Mouse (Mus musculus): Measurements from ENCODE around the gene Enpp1. TPM values are rescaled to one million over a fixed set of nuclear protein-coding genes. Genes with fewer than 3 reads are reported as not detected.

The Enpp1 gene
- total RNA-seq, 2 experiments from 2014 or later: 3.2 to 4.0 TPM

DNA sequence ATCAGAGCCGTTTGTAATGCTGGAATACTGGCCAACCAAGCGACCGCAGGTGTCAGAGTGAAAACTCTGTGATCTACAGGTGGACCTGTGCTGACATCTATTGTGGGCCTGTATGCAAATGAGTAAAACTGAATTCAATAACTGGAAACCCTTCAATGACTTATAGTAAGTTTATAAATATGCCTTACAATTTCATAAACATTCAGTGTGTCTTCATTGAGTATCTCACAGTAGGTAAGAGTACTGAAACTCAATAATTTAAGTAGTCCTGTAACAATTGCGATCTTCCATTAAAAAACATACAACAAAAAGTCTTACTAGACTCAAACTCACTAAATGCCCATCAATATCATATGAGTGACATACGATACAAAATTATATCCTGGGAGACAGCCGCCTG, 1.6 kb downstream of the Enpp1 start:
- DNase-seq: no peak

DNA sequence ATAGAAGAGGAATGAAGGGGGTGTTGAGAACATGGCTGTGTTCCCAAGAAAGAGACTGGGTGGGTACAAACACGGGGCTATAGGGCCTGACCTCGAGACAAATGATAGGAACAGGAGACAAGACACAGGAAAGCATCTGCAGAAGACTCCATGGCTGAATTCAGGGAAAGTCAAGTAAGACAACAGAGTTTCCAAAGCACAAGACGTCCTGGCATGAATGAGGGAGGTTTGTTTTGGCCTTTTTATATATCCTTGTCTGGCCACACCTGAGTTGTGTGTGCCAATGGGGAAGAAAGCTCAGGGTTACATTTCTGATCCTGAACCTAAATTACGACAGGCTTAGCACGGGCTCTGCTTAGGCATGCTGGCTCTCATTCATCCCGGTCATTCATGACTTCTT, 4.2 kb downstream of the Enpp1 start:
- DNase-seq: no peak

DNA sequence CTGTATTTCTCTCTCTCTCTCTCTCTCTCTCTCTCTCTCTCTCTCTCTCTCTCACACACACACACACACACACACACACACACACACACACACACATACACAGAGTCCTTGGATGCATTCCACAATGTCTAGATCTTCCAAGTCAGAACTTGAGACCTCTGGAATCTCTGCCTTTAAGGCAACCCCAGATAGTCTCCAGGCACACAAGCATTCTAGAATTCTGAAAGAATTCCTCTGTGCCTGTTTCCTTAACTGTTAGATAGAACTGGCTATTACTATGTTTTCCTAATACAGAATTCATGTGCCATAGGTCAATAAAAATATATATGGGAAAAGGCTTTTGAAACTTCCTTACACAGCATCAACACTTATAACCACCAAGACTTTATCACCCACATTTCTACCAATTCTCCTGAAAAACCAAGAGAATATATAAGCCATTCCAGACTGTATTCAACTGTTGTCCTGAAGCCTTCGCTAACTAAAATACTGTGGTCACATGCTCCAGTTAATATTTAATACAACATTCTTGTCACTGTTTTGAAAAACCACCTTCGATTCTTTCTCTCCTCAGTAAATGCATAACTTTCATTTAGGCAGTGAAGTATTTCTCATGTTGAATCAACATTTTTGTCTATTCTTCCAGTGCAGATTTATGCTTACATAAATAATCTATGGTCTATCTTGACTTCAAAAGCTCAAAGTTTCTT, 5.4 kb downstream of the Enpp1 start:
- no peak for DNase-seq

DNA sequence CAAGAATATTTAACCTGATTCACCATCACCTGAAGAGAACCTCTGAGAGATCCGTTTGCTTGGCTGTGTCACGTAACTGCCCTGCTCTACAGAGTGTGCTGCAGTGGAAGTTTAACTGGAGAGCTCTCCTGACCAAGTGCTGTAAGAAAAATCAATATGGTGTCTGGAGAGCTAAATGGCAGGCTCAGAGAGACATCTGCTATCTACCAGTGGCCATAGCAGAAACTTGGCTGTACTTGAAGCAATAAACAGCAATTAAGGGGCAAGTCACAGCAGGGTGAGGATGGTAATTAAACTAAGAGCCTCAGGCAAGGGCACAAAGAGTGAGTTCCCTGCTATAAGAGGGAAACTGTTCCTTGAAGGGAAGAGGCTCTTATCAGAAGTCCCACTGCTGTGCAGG, 9.3 kb downstream of the Enpp1 start:
- no peak for DNase-seq

DNA sequence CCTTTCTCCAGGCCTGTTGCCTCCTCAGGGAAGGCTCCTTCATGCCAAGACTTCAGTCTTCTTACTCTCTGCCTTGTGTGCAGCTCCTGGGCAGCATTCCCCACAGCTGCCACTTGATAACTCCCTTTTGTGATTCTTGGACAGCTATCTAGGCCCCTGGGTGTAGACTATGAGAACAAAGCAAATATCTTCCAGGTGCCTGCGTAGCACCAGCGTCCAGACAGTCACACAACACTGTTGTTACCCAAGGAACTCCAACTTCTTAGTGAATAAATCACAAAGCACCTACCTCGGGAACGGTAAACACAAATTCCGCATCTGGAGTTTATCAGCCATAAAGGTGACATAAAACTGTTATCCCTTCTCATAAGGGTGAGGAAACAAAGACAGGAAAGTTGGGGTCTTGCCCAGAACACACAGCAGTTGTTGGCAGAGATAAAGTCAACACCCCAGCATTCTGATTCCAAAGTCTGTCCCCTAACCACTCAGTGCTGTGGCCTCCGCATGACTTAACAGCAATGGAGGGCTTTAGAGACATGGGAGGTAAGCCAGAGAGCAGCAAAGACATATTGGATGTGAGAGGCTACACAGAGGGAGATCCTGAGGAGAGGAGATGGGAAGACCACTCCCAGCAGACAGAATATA, 13.7 kb downstream of the Enpp1 start:
- no peak for DNase-seq

DNA sequence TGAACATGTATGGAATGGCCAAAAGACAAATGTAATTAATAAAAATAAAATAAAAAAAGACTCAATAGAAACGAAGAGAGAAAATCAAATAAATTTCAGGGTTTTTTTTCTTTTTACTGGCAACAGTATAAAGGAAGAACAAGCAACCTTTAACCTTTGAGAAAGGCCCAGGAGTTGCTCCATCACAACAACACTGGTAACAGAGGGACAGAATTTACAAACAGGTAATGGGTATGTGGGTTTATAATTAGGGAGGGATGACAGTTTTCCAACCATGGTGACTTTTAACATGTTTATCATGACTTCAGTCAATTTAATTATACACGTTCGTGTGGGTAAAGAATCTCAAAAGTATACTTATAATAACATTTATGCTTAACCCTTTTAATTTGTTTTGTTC, 15.2 kb downstream of the Enpp1 start:
- no peak for DNase-seq

DNA sequence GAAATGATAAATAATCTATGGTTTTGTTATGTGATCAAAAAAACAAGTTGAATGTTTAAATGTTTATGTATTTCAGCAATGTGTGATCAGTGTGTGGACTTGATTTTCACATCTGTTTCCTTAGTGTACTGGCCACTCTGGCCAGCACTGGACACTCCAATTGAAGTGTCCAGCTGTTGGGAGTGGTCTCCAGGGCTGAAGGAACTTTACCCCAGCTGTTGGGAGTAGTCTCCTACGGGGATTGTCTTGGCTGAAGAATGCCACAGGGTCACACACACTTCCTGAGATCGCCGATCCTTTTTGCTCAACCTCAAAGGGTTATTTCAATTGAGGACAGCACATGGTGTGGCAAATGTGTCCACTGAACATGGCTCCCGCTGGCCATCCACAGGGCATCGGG, 16.2 kb downstream of the Enpp1 start:
- DNase-seq: no peak

DNA sequence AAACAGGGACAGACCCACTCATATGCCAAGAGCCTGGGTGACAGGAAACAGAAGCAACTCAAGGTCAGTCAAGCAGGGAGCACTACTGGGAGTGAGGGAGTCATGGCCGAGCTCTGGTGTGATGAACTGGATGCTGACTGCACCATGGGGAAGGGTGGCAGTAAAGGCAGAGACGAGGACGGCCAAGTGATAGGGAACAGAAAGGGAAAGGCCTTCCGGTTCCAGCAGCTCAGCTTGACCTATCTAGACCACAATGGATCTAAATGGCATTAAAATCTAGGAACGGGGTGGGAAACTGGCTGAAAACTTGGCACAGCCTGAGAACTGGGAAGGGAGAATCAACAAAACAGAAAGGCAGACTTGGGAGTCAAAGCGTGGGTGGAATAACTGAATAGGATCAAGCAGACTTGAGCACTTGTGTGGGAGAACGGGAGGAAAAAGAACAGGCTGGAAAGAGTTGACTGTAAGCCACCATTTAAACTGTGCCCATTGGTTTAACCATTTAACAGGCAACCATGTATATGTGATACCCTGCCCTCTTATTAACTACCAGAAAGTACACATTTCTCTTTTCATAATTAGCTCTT, 29.3 kb downstream of the Enpp1 start:
- DNase-seq: no peak

DNA sequence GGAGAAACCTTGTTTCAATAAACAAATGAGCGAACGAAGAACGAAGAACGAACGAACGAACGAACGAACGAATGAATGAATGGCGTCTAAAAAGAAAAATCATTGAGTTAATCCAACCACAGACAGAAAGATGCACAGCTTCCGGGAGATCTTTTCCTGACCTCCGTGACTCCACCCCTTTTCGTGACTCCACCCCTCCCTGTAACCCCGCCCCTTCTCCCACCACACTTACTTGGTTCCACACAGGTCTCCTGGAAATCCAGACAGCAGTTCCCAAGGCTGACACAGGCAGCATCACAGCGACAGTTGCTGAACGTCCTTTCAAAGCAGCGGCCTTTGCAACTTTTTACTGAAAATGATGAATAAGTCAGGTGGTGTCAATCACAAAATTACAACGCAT, 34.3 kb downstream of the Enpp1 start:
- DNase-seq: no peak

DNA sequence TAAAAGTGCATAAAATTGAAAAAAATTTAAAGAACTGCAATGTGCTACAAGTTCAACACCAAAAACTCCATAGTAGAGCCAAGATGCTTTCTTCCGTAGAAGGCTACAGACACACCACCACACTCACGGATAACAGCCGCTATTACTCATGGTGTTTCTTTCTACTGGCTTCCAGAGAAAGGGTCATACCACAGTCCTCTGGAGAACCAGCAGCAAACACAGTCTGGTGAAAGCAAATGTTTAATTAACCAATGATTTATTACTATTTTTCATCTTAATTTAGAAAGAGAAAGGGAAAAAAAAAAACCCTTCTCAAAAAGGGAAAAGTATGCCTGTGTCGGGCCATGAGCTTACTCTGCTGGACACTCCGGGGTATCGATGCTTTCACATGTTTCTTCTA, 37.7 kb downstream of the Enpp1 start:
- no peak for DNase-seq

DNA sequence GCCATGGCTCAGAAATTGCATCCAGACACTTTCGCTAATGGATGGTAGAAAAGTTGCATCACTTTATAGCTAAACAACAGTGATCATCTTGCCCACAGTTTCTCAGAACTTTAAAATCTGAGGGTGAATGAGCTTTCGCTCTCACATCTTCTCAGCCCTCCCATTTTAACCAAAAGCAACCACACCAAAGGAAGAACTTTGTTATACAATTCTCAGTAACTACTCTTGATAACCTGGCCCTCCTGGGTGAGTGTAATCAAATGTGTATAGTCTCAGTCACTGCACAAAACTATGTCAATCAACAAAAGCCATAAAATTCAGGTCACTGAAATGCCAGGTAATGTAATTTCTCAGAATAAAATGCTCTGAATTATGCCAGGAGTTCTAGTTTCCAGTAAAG, 39.0 kb downstream of the Enpp1 start:
- no peak for DNase-seq

DNA sequence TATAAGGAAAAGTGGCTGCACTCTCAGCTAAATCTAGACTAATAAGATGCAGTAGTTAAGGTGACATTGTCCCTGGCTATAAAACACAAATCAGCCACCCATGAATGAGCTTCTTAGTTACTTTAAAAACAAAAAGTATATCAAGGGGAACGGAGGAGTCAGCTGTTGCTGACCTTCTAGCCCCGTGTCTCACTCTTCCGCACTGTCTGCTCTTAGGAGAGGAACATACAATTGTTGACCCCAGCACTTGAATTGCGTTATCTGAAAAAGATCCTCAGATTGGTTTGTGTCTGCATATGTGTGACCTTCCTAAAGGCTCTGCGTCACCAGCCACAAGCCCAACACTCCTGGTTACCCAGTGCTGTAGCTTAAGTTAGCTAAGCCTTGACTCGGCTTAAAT, 41.4 kb downstream of the Enpp1 start:
- DNase-seq: no peak

DNA sequence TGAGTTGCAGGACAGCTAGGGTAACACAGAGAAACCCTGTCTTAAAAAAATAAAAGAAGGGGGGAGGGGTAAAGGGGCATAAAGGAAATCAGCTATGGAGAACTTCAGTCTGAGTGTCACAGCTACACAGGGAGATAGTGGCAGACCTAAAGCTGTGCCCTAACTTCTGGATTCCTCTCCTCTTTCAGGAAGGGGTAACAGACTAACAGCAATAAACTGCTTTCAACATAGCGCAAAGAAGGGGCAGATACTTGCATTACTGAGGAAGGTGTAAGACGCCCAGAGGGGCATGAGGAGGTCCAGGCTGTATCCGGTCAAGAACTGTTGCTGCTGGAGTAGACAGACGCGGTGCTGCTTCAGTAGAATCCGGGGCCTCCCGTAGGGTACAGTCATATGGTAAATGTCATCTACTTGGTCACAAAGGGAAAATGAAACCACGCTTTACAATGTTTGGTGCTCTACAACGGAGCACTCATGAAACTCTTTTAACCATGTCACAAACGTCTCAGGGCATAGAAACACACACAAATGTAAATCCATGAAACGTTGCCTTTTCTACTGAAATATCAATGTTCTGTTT, 60.9 kb downstream of the Enpp1 start:
- DNase-seq: no peak

DNA sequence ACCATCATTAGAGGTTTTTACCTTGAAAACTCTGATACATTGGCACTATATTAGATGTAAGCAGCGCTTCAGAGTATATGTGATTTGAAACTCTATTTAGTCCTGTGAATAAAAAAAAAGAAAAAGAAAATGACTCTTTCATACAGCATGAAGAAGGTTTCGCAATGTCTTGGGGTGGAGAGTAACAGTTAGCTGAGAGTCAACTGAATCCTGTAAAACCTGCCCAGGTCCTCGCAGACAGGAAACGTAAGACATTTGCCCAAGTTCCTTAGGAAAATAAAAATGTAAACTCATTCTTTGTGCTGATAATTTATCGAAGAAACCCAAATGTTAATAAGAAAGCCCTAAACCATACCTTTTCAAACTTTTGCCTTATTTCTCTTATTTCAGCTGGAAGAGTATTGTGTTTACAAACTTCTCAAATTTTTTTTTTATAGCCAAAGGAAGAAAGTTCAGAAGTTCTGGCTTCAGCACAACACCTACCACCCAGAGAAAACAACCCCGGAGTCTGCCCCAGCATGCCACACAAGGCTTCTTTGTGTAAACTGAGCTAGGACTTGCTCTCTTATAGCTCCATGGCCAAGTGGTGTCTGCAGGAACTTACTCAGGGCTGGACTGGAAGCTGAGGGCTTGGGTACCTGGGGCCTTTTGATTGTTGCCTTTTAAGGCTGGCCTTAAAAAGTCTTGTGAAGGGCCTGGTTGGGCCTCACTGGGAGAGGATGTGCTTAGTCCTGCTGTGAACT, 63.8 kb downstream of the Enpp1 start:
- no peak for DNase-seq

DNA sequence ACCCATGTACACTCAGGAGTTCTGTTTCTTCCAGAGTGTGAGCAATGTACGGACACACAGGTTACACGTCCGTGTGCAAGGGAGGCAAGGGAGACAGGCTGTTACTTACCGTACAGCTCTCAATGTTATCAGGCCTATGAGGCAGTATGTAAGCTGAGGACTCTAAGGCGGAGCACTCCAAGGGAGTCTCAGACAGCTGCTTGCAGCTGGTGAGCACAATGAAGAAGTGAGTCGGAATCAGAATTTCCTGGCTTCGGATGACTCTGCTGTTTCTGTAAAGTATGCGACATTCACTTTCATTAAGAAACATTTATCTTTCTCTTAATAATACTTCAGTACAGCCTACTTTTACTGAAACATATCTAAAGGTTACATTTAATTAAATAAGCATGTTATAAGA, 66.8 kb downstream of the Enpp1 start:
- DNase-seq: no peak

DNA sequence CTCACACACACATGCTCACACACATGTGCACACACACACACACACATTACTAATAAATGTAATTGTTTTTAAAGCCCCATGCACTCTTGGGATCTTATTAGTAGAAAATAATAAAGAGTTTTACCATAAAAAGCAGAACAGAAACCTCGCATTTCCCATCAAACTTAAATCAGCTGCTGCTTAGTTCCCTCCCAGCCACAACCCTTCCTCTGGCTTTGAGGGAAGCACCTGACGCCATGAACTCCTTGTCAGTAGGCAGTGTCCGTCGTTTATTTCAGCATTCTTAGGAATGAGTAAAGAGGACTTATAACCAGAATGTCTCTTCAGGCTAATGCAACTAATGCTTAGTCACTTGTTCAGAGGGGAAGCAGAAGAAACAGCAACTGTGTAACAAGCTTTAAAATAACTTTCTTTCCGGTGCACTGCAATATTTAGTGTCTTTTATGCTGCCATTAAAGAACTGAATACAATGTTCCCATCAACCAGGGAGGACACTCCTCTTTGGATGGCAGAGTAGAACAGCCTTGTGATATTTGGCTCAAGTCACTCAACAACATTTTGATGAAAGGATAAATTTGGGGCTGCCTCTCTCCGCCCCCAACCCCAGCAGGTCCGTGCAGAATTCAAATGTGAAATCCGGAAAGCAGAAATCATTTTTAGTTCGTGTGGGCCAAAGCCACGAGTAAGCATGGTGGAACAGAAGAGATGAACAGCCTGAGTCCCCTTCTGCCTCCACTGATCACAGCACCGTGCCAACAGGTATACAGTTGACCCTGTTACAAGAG, 69.0 kb downstream of the Enpp1 start:
- peak; percentile 26 to 52 for DNase-seq

DNA sequence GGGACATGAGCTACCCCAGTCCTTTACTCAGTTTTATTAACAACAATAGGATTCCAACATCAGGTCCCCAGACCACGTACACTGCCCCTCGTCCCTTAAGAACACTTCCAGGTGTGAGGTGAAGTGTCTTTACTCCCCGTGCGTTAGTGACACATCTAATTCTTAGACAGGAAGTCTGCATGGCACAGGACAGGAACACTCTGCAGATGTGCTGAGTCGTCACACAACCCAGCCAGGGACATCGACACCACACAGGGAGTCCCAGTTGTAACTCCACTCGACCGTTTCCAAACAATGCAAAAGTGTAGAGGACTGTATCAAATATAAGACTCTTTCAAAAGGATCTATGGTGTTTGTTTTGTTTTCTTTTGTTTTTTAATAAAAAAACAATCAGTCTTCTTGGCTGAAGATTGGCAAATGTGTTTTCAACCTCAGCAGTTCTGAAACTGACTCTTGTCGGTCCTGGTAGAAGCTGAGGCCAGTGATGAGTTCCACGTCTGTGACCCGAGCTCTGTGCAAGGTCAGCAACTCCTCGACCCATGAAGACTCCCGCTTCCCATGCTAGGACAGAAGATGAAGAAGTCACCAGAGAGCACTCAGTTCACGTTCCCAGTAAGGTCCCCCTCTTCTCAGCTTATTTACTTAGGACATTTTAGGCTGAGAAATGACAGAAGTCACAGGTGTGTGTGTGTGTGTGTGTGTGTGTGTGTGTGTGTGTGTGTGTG, 70.4 kb downstream of the Enpp1 start:
- DNase-seq: no peak

DNA sequence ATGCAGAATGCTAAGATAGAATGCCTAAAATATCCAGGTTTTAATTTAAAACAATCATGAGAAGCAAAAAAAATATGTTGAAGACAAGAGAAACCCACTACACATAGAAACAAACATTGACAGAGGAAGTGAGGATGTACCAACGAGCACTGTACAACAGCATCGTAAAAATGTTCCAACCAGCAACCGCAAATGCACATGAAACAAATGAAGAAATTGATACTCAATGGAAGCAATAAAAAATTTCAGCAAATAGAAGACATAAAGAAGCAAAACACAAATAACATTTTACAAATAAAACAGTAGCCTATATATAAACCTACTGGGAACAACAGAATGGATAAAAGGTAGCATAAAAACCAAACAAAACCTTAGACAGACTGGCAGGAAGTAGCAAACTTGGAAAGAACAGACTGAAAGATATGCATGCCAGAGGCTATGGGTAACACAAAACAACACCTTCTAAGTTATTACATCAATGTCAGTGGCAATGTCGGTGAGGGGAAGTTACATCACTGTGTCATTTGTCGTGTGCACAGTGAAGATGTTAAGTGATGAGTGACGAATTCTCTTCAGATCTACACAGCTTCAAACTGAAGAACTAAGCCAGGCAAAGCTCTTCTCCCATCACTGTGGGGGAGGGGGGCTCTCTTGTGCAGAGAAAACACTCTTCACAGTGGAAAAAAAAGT, 71.6 kb downstream of the Enpp1 start:
- no peak for DNase-seq

DNA sequence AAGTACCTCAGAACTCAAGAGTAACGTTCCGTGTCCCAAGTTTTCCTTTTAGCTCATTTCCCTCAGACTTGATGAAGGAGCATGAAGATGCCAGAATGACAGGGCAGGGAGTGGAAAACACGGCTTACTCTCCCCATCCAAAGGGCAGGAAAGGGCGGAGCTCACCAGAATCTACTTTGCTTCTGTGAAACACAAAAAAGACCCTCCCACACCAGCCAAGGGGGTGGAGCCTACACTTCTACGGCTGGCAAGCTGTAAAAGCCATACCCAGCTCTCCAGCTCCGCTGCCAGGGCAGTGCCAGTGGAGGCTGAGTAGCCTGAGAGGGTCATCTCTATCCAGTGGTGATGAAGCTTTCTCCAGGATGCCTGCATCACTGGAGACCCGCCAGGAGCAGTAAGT, 72.4 kb downstream of the Enpp1 start:
- DNase-seq: no peak

DNA sequence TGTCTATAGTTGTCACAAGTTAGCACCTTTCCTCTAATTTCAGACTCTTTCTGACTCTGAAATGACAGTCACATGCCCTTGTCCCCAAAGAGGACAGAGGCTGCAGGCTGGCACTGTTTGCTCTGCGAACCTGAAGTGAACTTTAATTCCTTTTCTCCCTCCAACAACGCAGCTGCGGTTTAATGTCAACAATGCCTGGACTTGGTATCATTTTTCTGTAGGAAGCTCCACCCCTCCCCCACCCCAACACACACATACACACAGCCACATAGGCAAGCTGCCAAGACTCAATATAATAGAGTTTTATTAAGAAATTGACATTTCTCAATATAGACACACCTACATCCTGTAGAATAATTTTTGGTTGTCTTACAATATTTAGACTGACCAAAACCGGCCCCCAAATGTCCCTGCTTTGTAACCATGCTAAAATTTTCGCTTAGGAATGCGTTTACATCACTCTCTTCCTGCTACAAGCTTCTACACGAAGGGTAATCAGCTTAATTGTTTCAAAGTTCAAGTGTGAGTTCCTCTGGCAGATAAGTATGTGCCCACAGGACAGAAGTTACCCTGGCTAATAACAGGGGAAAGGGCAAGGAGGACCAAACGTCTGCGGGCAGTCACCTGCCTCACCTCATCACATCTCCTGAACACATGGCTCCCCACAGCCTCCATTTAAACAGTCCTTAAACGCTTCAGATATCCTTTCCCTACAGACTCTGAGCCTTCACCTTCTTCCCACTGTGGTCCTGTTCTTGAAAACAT, 73.5 kb downstream of the Enpp1 start:
- DNase-seq: no peak
